Mouse (Mus musculus) spleen, adult 2 months (tissue): Measurements from ENCODE around the gene H2-D1.

Source experiments
- CTCF ChIP-seq: fragments of 200-500 bp; IDR thresholded peaks from 2 replicates; pipeline ENCODE4 v1.5.1; 2011; ENCODE audit warnings: mild to moderate bottlenecking, inconsistent platforms; ENCODE audit not compliant: insufficient read depth, insufficient read length, insufficient replicate concordance; ENCODE audit errors: extremely low read depth
- POLR2A ChIP-seq: fragments of 200-500 bp; IDR thresholded peaks from 2 replicates; pipeline ENCODE4 v1.6.1; 2011; ENCODE audit warnings: low read depth, low read length, inconsistent platforms

DNA sequence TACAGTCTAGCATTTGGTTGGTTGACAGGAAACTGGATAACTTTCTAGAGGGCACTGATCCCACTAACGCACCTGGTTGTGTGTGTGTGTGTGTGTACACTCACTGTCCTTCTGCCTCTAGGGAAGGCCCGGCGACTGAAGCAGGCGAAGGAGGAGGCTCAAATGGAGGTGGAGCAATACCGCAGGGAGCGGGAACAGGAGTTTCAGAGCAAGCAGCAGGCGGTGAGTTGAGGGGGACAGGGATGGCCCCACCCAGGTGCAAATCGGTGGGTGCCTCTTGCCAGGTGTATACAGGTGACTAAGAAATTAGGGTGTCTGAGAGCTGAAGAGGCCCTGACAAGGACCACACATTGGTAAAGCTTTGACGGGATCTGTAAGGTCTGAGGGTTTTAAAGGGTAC is 25.5 kb upstream of the H2-D1 start:
- TF ChIP-seq POLR2A = no peak
- TF ChIP-seq CTCF = no peak
